Mouse (Mus musculus) adrenal gland, adult (tissue): ENCODE data around the gene Zmynd11.
A peak's percentile ranks its signal among the peaks of the same experiment; 100 is the strongest.
"Not testable (repeated sequence)": the region's sequence is repeated elsewhere in the genome, so short reads cannot be mapped to it uniquely, and the experiment has no call there.

Source experiments
- DNase-seq, 2 experiments: peaks; one replicate each; pipeline ENCODE4 v3.0.0; 2022 to 2023; ENCODE audit warnings: low spot score in 1 of 2; ENCODE audit not compliant: inconsistent age in 2 of 2

The Zmynd11 gene

DNA sequence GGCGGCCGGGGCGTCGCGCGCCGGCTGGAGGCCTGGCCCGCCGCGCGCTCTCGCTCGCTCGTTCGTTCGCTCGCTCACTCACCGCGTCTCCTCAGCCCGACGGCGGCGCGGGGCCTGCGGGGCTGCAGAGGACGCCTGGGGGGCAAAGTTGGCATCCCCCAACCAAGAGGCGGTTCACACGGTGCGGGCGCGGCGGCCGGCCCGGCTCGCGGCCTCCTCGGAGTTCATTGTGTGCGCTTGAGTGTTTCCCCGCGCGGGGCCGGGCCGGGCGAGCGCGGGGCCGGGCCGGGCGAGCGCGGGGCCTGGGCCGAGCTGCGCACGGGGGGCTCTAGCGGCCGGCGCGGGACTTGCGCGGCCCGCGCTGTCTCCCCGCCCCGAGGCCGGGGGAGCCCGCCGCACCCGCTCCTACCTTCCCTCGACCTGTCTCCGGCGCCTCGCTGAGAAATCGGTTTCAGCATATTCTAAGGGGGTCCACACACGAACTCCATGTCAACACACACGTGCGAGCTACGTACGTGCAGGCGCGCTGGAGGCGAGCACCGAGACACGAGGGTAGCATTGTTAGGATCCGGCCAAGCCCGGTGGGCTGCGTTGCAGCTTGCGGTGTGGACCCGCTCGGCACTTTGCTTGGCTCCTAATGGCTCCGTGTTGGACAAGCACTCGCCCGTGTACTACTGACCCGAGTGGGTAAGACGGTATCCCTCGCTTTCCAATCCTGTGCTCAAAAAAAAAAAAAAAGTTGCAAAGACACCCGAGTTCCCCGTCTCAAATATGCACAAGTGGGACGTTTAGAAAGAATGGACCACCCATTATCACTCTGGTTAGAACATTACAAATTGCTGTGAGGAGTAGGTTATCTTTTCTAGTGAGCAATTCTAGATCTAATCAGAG lies at the start of gene Zmynd11:
TSS of gene Zmynd11 (minus strand) at position 685 of the 891 bp plus-strand sequence.
- DNase-seq = peak; percentile 70 to 89

DNA sequence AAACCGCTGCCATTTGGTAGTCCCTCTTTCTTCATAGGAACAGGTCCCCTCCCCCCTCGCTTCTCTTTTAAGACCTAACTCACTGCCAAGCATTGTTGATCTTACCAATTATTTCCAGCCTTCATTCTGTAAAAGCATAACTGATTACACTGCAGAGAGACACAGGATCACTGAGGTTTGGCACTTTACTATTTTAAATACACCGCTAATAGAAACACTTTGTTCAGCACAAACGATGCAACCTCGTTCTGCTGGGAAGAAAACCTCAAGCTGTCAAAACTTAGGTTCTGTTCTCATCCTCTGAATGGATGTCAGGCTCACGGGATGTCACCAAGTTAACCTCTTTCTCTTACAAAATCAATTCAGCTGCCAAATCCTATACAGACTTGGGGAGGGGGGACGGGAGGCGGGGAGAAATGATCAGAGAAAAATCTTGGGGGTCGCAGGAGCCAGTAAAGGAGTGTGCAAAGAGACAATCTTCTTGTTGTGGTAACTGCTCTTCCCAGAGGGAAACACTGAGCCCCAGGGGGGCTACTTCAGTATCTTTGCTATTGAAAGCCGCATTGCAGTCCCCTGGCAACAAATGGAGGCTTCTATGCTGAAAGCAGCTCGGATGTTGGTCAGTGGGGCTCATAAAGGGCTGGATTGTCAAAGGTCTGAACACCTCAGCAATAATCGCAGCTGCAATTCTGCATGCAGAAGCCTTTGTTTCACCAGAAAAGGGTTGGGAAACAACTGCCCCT lies 30.9 kb upstream of the Zmynd11 start:
- DNase-seq = peak in 1 of 2 experiments; percentile 31

DNA sequence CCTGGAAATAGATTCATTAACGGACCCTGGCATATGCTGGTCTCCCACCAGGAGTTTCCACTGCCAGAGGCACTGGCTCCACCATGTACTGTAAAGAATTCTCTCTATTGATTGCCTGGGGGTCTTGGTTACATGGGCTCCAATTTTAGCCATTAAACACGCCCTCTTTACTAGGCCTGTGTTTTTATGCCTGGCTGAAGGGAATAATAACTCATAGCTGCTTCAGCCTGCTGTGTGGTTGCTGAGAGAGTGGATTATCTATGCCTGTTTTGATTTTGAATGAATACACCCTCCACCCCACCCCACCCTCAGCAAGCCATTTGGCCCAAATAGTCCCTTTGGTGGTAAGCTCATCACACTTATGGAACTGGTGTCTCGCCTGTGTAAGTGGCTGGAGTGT lies 20.9 kb upstream of the Zmynd11 start:
- no peak for DNase-seq

DNA sequence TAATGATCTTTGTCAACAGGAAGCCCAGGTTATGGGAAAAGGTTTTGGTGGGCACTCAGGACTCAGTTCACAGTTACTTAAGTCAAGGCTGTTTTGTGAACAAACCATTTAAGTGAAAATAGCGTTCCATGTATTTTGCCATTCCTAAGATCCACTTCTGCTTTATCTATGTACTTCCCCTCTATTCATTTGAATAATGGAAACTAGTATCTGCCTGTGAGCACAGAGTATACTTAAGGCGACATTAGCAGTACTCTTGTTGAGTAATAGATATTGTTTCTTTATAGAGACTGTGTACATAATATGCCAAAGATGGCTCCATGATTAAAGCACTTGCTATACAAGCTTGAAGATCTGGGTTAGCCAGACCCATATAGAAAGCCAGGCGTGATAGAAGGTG lies 18.6 kb upstream of the Zmynd11 start:
- peak in 1 of 2 experiments; percentile 72 for DNase-seq

DNA sequence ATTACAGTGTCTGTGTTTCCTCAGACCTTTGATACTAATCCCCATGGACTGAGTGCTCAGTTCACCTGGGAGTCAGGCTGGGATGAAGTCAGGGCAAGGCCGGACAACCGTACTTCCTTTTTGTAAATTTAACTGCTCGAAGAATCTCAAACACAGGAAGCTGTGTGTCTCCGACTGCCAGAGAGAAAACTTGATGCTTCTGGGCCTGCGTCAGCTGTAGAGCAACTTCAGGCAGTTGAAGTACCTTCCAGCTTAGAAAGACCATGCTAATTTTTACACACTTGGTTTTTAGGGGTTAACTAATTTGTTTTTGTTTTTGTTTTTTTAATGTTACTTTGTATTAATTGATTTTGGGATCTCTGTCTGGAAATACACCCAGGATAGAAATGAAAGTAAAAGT lies 10.8 kb upstream of the Zmynd11 start:
- DNase-seq = peak in 1 of 2 experiments; percentile 67

DNA sequence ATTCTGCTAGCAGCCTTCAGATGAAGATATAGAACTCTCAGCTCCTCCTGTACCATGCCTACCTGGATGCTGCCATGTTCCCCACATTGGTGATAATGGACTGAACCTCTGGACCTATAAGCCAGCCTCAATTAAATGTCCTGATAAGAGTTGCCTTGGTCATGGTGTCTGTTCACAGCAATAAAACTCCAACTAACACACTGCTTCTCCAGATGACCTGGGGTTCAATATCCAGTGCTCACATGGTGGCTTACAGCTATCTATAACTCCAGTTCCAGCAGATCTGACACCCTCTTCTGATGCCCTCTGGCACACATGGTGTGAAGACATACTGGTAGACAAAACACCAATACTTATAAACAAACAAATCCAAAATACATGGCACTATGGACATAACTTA lies 8.9 kb upstream of the Zmynd11 start:
- no peak for DNase-seq

DNA sequence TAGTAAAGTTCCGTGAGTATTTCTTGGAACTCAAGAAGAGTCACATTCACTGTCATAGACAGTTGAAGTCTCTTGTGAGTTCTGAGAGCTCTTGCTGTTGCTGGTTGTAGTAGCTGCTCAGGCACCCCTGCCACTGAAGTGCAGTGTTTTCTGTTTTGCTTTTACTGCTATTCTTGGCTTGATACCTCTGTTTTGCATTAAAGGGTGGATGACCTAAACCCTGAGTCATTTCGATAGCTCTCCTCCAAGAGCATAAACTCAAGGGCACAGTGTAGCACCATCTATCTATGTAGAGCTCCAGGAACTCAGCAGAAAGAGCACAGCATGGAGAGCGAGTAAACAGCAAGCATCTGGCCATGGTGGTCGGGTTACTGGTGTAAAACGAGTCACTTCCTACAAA lies 2.1 kb upstream of the Zmynd11 start:
- DNase-seq = peak; percentile 26 to 75

DNA sequence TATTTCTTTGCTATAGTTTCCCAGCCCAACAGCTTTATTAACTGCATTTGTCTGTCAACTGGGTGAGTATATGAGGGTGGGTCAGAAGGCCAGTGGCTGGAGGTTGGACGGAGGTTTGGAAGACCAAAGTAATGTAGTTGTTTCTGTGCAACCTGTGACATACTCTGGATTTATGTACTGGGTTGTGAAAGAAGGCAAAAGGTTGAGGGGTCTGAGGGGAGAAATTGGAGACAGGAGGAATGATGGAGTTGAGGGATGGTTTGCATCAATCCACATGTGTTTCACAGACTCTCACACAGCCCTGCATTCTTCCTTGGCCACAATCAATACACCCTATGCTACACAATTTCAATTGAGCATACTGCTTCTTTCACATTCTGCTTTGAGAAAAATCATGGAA lies 1.4 kb upstream of the Zmynd11 start:
- no peak for DNase-seq

DNA sequence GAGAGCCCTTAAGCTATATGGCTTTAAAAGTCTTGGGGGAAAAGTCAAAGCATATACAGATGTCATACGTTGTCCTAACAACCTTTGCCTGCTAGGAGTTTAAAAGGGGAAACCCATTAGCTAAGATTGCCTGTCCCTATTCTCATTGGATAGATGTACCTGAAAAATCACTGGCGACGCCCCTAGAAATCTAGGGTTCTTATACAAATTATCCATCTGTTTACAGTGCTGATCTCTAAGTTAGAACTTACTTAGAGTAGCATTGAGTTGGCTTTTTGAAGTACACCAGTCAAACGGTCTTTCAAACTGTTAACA lies 364 bp upstream of the Zmynd11 start:
- peak in 1 of 2 experiments; percentile 68 for DNase-seq

DNA sequence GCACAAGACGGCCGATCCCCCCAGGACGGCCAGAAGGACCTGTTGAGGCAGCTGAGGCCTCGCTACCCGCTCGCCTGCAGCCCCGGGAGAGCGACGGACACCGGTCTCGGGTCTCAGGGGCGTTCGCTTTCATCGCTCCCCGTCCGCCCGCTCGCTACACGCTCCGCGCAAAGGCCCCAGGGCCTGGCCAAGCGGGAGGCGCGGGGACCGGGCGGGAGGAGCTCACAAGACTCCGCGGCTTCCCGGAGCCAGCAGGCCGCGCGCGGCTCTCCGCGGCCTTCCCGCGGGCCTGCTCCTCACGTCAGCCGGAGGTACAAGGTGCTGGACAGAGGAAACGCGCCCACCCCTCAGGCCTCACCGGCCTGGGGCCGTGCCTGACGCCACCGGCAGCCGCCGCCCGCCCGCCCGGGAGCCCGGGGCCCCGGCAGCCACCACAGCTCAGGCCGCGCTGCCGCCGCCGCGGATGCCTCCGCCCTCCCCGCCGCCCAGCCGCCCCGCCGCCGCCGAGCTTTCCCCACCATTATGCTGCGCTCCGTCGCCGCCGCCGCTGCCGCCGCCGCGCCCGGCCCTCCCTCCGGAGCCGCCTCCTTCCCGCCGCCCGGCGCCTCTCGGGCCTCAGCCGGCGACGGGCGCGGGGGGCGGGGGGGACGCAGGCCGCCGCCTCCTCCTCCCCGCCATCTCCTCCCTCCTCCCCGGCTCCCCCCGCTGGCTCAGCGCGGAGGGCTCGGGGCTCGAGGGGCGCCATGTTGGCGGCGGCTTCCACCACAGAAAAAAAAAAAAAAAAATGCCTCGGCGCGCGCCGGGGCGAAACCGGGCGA lies 1.1 kb downstream of the Zmynd11 start:
- DNase-seq = peak; percentile 80 to 92

DNA sequence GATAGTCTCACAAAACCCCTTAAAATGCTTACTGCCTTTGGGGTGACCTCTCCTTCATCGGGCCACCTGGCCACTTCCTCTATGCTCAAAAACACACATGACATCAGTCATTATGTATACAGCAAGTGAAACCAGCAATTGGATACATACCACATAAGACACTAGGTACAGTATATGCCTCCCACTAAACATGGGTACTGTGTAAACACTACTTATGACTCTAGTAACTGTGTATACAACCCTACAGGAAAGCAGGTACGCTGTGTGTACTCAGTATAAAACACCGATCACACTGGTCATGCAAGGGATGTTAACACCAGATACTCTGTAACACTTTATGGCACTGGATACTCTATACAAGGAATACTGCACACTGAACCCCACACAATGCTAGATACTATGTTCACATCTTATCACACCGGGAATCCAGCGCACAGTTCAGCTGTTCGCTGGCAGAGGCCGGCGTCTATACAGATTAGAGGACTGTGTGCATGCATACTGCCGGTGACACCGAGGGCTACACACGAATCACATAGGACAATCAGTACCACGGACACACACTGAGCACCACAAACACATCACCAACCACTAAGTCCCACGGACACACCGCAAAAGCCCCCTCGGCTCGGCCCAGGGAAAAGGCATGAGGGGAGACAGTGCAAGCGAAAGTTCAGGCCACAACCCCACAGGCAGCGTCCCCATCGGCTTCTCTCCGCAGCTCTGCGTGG lies 1.9 kb downstream of the Zmynd11 start:
- no peak for DNase-seq

DNA sequence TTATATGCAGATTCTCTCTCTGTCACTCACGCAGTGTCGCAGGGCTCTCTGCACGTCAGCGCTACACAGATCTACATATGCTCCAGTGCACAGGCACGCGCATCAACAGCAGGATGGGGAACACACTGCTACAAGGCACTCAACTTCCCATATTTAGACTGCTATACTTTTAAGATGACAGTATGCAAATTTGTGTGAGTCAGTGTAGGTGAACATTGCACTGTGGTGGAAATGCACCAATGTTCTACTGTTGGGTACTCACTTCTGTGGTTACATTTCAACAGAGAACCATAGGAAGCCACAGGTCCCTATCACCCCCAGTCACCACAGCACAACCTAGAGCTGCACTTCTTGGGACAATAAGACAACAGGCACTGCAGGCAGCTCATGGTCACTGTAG lies 5.1 kb downstream of the Zmynd11 start:
- no peak for DNase-seq

DNA sequence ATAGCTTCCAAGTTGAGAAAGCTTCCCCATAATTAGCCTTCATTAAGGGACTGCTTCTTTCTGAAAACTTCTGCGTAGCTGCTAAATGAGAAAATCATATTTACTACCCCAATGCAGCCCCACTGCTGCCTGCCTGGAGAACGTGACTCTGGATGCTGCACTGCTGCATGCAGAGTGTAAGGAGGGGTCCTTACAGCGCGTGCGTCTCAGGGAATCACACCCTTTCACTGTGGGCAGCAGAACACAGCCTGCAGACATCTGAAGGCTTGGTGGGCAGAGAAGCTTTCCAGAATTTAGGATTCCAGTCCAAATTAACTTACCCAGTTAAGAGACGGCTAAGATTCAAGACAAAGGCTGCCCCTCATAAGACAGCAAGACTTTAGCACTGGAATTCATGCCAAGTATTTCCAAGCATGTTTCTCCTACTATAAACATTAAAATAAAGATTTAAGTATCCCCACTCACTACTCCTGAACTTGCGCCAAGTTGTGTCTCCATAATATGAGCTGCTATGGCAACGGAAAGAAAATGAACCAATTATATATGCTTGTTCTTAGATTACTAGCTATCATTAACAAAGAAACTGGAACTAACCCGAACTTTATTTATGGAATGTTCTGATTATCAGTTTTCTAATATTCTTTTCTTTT lies 7.2 kb downstream of the Zmynd11 start:
- DNase-seq = no peak

DNA sequence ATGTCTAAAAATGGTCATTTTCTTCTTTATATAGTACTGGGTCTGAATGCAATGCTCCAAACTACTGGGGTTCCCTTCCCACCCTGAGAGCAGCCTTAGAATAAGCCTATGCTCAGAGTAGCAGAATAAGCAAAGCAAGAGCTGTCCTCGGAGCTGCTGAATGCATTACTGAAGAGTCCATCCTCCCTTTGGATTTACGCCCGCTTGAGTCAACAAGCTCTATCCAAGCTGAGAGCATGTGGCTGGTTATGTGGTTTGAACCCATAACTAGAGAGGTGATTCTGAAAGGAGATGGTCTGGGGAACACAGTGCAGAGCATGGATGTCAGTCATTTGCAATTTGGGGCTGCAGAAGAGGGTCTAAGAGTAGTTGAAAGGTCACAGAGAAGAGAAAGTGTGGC lies 11.4 kb downstream of the Zmynd11 start:
- no peak for DNase-seq

DNA sequence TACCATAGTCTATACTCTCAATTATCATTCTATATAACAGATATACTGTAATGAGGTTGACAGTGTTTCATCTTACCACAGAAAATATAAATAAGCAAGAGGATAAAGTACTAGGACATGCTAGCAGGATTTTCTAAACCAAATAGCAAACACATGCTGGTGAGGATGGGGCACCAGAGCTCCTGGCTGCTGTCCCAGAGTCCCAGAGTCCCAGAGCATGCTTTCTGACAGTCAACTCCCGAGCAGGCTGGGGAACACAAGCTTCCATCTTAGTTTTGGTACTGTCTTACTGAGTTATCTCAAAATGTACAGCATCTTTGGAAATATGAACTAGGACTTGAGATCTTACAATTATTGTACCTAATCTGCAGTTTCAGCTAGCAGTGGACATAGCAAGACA lies 14.8 kb downstream of the Zmynd11 start:
- peak; percentile 31 to 62 for DNase-seq

DNA sequence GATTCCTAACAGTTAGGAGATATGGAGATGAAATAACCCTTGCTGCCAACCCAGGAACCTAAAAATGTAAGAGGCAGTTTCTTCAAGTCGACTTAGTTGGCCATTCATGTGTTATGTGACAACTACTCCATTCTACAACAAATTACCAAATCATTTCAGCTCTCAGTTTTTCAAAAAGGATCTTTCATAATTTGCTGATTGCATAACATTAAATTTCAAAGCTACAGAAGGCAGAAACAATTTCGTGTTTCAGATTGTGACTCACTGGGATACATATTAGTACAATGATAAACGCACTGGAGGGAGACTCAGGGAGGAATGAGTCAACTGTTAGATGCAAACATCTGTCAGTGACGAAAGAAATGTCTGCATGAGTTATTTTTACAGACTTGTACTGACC lies 15.3 kb downstream of the Zmynd11 start:
- peak in 1 of 2 experiments; percentile 73 for DNase-seq

DNA sequence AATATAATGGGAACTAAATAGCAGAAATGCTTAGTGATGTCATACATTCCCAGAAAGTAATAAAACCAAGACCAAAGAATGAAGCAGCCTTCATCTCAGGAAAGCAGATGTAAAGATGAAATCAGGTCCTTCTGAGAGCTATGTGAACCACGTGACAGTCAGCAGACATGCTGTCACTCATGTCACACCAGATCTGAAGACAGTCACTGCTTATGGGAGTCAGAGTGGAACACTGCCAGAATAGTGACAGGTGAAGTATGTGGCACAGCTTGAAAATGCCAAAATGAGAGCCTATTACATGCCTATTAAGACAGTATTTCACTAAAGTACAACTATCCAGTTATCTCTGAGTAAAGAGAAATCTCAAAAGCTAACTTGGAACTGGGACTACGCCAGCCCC lies 26.9 kb downstream of the Zmynd11 start:
- DNase-seq = no peak

DNA sequence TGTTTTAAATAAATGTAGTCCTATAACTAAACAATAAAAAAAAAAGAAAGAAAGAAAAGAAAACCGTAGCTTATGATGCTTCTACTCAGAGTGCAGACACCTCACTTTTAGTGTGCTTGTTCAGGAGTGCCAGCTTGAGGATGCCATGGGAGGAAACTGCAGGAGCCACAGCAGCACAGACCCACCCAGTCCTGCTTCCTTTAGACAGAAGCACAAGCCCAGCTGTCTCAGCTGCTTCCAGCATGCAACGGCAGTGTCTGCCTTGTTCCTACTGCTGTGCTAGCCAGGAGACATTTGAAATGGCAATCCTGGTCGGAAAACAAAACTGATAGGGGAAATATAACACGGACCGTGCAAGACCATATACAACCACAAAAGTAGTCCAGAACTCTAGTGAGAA lies 28.1 kb downstream of the Zmynd11 start:
- no peak for DNase-seq

DNA sequence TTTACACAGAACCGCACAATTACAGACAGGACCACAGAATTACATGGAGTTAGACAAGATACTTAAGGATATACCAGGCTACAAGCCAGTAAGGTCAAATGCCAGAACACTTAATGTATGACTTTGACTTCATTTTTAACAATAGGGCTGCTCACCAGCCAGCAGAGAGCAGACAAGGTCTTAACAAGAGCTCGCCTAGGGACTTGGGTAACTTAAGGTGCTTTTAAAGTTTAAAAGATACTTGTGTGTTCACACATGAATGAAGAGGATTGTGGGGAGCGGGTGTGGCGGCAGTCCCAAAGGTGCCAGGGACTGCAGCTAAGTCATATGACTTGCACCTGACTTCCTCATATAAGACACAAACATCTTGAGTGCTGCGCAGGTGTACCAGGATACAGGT lies 32.9 kb downstream of the Zmynd11 start:
- not testable (repeated sequence) for DNase-seq

DNA sequence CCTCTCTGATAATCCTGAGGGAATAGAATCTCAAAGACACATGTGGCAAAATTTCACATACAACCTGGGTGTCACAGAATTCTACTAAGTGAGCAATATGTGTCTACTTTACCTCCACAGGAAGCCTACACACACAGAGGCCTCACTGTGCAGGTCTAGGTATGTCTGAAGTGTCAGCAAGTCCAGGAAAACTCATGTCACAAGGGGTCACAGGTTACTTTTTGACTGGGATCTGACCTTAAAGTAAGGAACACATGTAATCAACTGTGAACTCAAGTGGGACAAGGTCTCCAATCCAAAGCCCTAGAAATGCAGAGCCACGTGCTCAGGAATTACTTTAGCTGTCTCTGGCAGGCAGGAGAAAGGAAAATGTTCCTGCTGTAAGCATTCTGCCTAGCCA lies 36.1 kb downstream of the Zmynd11 start:
- peak in 1 of 2 experiments; percentile 53 for DNase-seq
